Mouse (Mus musculus) small intestine, adult 2 months (tissue): ENCODE data around the gene Otop3.

Experiments
- CTCF ChIP-seq: fragments of 200-500 bp; IDR thresholded peaks from 2 replicates; pipeline ENCODE4 v1.5.1; 2012; ENCODE audit warnings: low read depth, mild to moderate bottlenecking, control low read depth, inconsistent platforms, low read length, moderate library complexity, mixed read lengths; ENCODE audit not compliant: insufficient replicate concordance, insufficient read length; ENCODE audit errors: extremely low read depth
- POLR2A ChIP-seq: fragments of 200-500 bp; IDR thresholded peaks from 2 replicates; pipeline ENCODE4 v1.6.1; 2012; ENCODE audit warnings: low read depth, mild to moderate bottlenecking, control low read depth, inconsistent platforms, low read length, moderate library complexity

DNA sequence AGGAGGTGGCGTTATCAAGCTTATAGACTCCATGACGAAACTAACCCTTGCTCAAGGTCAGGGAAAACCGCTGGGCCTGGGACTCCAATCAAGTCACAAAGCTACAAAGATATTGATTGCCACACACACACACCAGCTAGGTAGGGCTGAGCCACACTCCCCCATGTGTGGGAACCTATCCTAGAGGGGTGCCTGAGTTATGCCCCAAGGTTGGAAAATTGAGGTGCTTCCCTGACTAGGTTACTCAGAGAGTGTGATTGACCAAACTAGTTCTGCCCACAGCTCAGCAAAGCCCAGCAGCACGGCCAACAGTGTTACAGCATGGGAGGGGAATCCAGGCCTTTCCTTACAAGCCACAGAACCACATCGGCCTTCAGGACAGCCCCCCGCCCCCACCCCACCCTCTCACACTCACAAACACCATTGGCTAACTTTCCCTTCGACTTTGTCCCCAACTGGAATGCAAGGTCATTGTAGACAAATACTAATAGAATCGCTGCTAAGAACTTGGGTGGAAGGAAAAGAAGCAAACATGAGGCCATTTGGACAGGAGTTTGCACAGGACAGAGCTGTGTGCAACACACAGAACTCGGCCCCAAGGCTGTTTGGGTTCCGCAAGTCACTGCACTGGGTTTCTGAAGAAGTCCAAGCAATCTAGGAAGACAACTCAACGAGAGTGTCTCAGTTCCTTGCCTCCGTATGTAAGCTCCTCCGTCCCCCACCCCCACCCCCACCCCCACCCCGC, 41.7 kb upstream of the Otop3 start:
- TF ChIP-seq POLR2A (no peak), CTCF (no peak)
